Mouse (Mus musculus) heart, postnatal 10 days (tissue): ENCODE measurements at regions not wholly inside any gene's neighbourhood (a gene's known extent, or its start where the extent isn't known, plus 50 kb on each side); places are given as distances from the start of the nearest gene placed in this dataset.

ENCODE experiments used
- DNase-seq, 2 experiments: peaks; one replicate each; pipeline ENCODE4 v3.0.0; 2021
- intact Hi-C: fragments of 180-260 bp; cut with DNase I; formaldehyde crosslinking; loops from one replicate; pipeline ENCODE4 v1.15.1; 2025

GRCm38 (mm10) chr2:47926620-47927019 is 887.3 kb upstream of the Acvr2a start:
- intact Hi-C loops: no loop called here
- DNase-seq: no peak

- peak in 1 of 2 experiments; percentile 3 for DNase-seq
- intact Hi-C loops: loop anchor here (2.0 kb wide), 1 partner anchor 942 kb away; no protein-coding TSS in a partner anchor
These were observed 868.8 kb upstream of the Acvr2a start for GRCm38 (mm10) chr2:47945061-47945460.

DNA sequence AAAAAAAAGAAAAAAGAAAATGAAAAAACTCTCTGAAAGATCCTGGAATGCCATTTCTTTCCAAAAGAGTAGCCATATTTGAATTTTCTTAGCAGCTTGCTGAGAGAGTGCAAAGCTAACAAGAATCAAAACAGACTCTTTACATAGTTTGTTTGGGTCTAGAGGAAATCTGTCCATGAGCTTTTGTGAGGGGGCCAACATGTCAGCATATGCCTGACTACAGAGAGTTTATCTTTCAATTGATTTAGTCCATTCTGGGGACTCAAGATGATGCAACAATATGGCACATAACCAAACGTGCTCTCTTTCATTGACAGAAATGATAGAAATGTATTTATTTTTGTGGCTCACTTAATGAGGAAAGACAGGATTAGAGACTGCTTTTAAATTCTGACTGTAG is 822.8 kb upstream of the Acvr2a start:
- DNase-seq: no peak
- intact Hi-C loops: no loop called here

GRCm38 (mm10) chr2:47994185-47994584 is 819.7 kb upstream of the Acvr2a start:
- no peak for DNase-seq
- intact Hi-C loops: no loop called here

DNA sequence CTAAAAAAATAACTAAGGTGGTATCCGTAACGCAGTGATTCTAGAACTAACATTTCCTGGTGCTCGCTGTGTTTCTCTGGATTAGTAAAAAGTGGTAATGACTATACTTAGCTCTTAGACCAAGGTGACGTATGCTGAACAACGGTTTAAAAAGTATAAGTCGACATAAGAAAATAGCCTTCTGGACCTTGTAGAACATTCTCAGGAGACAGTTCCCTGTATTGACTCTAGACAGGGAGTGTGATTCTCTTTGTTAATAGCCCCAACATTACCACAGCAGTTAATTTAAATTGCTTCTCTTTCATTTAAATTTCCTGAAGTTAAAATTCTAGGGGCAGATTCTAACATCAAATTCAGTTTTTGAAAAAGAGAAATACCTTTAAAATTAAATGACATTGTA is 812.7 kb upstream of the Acvr2a start:
- intact Hi-C loops: loop anchor here (5.0 to 10.0 kb wide), 3 partner anchors 506 to 1314 kb away; partner anchors contain the start of gene Acvr2a

DNA sequence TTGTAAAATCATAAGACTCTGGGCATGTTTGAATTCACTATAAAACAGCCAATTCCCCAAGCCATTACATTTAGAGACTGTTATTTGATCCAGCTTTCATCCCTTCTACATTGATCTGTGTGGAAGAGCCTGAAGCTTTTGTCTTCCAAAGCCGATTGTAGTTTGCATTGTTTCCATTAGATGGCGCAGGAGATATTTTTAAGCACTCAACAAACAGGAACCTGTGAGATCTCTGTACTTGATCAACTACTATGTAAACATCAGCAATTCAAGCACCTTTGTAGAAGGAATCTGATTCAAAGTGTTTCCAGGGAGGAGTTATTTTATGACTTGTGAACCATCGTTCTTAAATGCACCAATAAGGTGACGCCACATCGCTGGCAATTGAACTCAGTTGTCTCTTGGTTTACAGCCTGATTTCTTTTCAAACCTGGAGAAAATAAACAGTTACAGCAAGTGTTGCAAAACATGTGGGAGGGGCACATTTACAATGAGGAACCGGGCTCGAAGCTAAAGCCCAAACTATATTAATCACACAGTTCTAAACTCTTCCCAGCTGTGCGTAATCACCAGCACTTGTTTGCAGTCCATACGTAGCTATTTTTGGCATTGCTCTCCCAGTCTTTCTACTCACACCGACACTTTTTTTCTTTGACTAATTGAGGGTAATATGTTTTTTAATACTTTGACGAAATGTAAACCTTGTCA is 812.0 kb upstream of the Acvr2a start:
- DNase-seq: peak; percentile 53 to 78
- intact Hi-C loops: loop anchor here (1.0 to 10.0 kb wide), 4 partner anchors 507 to 1313 kb away; partner anchors contain the start of gene Acvr2a

More for the DNA sequence above, 812.7 kb upstream of the Acvr2a start:
- no peak for DNase-seq

DNA sequence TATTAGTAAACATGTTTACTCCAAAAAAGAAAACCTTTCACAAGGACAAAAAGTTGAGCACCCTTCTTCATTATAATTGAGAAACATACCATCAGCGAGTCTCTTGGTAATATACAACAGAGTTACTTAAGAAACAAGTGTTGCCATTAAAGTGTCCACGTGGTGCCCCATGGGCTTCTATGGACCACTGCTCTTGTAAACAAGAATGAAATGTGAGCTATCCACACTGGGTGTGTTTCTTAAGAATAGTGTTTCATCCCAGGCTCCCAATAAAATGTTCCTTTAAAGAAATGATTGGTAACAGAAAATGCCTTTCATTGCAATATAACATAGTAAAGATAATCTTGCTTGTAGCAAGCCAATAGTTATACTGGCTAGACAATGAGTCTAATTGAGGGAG is 803.6 kb upstream of the Acvr2a start:
- intact Hi-C loops: no loop called here
- no peak for DNase-seq

GRCm38 (mm10) chr2:48027559-48027958 is 786.4 kb upstream of the Acvr2a start:
- DNase-seq: no peak
- intact Hi-C loops: no loop called here

DNA sequence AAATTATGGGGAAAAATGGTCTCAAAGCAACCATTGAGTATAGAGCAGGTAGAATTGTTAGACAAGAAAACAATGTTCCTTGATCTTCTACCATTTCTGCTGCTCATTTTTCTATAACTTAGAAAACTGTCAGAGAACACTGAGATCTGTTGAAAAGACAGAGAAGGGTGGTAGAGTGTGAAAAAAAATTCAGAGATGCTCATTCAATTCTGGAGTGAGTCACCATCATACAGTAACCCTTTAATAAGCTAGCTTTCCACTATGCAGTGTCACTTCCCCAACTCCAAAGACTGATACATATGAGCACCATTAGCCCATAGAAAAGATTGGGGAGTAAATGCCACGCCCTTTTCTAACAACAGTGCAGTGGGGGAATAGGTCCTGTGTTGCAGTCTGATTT is 752.5 kb upstream of the Acvr2a start:
- intact Hi-C loops: no loop called here
- no peak for DNase-seq

GRCm38 (mm10) chr2:48063436-48063835 is 750.5 kb upstream of the Acvr2a start:
- intact Hi-C loops: no loop called here

GRCm38 (mm10) chr2:48065162-48065561 is 748.7 kb upstream of the Acvr2a start:
- intact Hi-C loops: no loop called here
- DNase-seq: no peak

More at GRCm38 (mm10) chr2:48063436-48063835, 750.5 kb upstream of the Acvr2a start:
- DNase-seq: peak in 1 of 2 experiments; percentile 7

- no peak for DNase-seq
- intact Hi-C loops: no loop called here
These were observed 731.6 kb upstream of the Acvr2a start for GRCm38 (mm10) chr2:48082120-48082799.

- DNase-seq: no peak
- intact Hi-C loops: no loop called here
These were observed 715.6 kb upstream of the Acvr2a start for GRCm38 (mm10) chr2:48098287-48098686.

DNA sequence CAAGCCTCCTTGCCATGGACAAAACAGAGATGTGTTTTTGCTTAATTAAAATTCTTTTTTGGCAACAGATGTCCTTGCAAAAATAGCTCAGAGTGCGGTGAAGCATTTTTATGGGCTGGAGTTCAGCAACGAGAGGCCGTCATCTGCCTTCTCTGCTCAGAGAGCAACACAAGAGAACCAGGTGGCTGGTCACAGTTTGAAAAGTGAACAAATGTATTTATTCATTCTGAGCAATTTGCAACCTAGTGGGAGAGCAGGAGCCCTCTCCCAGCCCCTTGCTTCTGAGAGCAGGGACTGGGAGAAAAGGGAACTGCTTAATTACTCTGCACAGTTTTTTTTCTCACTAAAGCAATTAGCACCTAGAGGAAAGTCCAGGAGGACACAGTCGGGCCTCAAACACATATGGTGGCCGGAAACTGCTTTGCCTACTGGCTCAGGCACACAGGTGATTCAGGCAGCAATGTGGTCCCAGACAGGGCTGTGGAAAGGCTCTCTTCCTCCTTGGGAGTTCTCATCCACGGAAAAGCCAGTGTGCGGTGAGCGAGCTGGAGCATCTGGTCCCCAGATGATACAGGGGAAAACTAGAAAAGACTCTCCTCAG is 714.9 kb upstream of the Acvr2a start:
- no peak for DNase-seq
- intact Hi-C loops: no loop called here

- intact Hi-C loops: no loop called here
- no peak for DNase-seq
These were observed 690.2 kb upstream of the Acvr2a start for GRCm38 (mm10) chr2:48123662-48124061.

- DNase-seq: no peak
- intact Hi-C loops: no loop called here
These were observed 675.8 kb upstream of the Acvr2a start for GRCm38 (mm10) chr2:48138051-48138611.

- intact Hi-C loops: no loop called here
- DNase-seq: no peak
These were observed 672.6 kb upstream of the Acvr2a start for GRCm38 (mm10) chr2:48141281-48141680.

DNA sequence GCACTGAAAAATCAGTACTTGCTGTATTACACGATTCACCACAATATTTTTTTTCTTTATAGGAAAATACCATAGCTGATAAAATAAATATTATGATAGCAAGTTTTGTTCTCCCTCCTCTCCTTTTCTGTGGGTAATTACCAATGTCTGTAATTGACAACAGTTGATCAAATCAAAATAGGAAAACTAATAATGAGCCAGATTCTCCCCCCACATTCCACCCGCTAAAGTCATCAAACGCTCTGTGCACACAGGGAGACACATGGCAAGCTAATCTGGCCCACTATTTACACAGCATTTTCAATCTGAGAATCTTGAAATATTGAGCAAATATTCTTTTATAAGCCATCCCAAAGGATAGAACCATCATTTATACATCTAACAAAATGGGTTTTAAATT is 659.2 kb upstream of the Acvr2a start:
- intact Hi-C loops: no loop called here

DNA sequence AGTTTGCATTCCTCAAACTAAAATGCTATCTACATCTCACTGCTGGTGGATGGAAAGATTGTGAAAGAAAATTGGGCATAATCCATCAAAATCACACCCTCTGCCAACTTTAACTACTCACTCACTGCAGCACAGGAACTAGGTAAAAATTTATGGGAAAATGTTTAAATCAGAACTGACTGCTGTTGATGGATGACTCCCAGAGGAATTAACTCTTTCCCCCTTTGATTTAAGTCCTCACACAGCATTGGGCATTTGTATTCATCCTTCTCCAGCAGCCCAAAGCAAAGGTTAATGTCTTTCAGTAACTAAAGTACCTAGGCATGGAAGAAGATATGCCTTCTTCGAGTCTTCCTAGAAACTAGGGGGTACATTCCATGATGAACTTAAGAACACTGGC is 641.3 kb upstream of the Acvr2a start:
- intact Hi-C loops: no loop called here

More for the DNA sequence above, 659.2 kb upstream of the Acvr2a start:
- DNase-seq: no peak

DNA sequence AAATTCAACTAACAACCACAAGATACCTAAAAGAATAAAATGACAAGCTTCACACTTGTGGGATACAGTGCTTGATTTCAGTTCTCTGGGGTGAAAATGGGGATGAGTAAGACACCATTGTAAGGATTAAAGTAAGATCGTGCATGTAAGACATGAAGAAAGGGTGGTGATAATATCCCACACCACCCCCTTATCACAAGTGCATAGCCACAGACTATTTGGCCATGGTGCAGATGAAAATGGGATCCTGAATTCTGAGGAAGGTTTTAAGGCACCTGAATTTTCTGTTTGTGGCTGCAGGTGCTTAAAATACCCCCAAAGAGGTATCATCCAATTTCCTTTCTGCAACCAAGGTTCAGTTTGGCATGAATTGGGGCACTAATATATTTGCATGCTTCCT is 627.7 kb upstream of the Acvr2a start:
- no peak for DNase-seq
- intact Hi-C loops: no loop called here

More for the DNA sequence above, 641.3 kb upstream of the Acvr2a start:
- DNase-seq: no peak

DNA sequence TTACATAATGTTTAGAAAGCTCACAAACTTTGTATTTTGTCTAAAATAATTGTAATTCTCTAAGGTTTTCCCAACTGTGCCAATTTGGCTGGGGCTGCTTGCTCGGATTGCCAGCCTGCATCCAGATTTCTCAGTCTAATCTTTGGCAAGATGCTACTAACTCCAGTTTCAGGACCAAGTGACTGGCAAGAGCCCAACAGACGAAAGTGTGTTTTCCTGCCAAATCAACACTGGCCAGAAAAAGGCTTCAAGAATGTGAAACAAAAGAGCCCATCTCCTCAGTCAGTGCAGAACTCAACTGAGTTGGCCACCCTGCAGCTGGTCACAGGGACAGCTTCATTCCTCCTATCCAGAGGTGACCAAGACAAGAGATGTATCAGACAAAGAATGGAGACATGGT is 627.3 kb upstream of the Acvr2a start:
- intact Hi-C loops: no loop called here
- DNase-seq: peak; percentile 7 to 23
